Mouse (Mus musculus): Measurements from ENCODE around the gene Usp28.

DNA sequence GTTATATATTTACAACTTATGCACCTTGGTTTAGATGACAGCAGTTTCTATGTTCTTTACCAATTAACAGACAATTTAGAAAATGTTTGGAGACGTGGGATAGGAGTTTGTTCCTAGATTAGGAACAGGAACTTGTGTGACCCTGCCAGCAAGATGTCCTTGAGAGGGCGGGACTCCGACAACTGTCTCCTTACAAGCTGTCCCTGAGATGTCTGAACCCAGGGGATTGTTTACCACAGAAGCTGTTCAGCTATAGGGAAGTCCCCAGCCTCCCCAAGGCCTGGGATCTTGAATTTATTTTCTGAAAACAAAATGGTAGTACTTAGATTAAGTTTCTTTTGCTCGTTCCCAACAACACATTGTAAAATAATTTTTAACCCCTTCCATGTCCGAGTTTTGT, 65.7 kb downstream of the Usp28 start:
- TF ChIP-seq CTCF (IDR thresholded peaks at IDR 0.05; ENCODE audit: extremely low read depth, insufficient read depth, low read length) (no peak), POLR2A (IDR thresholded peaks at IDR 0.05; ENCODE audit: extremely low read depth, insufficient read depth, low read length) (no peak)
